Mouse (Mus musculus) MEL (cell line): ENCODE results near the gene Cacnb3.

Experiments used
- CTCF ChIP-seq, 3 experiments: IDR thresholded peaks in 2 of 3; conservative IDR thresholded peaks in 1 of 3; 2 replicates each; pipeline ENCODE4 v1.5.1; 2011 to 2012; ENCODE audit warnings: low read length in 3 of 3, low read depth in 2 of 3, mild to moderate bottlenecking in 2 of 3, improper control_type of control experiment in 1 of 3, inconsistent platforms in 1 of 3, mixed read lengths in 1 of 3, moderate library complexity in 1 of 3; ENCODE audit not compliant: control insufficient read depth in 1 of 3, insufficient read depth in 1 of 3, poor library complexity in 1 of 3, severe bottlenecking in 1 of 3
- JUND ChIP-seq: IDR thresholded peaks from 2 replicates; pipeline ENCODE4 v1.6.1; 2011; ENCODE audit warnings: low read depth, mild to moderate bottlenecking, improper control_type of control experiment, low read length
- RAD21 ChIP-seq: IDR thresholded peaks from 2 replicates; pipeline ENCODE4 v1.6.1; 2011; ENCODE audit warnings: mild to moderate bottlenecking, low read depth, low read length, improper control_type of control experiment

- TF ChIP-seq RAD21: no peak
- TF ChIP-seq JUND: no peak
- TF ChIP-seq CTCF (IDR thresholded peaks at IDR 0.05 in 2 of 3, conservative IDR thresholded peaks at IDR 0.05 in 1 of 3; ENCODE audit: control insufficient read depth in 1 of 3, insufficient read depth in 1 of 3, low read depth in 2 of 3, low read length in 3 of 3, poor library complexity in 1 of 3, severe bottlenecking in 1 of 3): no peak
Observed at GRCm38 (mm10) chr15:98647308-98647707, 16.7 kb downstream of the Cacnb3 start.
